ENCODE assay signal across 8 mouse cellular contexts in genomic region chr6:92521526-92522075, GRCm38 (mm10).
DNase-seq lines count a peak whose midpoint lies in the region; ATAC-seq lines count a peak whose summit lies in the region.

No protein-coding gene starts in this region.

- ATAC-seq in CD4-positive, CD25-positive, alpha-beta regulatory T cell, adult 4 months, result no peak

- peak; percentile 23 to 54 for DNase-seq in heart, adult 9 months (ENCODE audit: low spot score in 2 of 2)
- DNase-seq in heart, adult 8-10 months (ENCODE audit: low spot score), result no peak
- DNase-seq in adrenal gland, postnatal 10 days, result peak; percentile 78
- peak; percentile 79 to 92 for DNase-seq in frontal cortex, adult 2 months (ENCODE audit: extremely low spot score in 1 of 2, low spot score in 1 of 2)
- peak; percentile 87 for DNase-seq in layer of hippocampus, adult 11-12 months (ENCODE audit: low spot score)
- peak; percentile 65 for DNase-seq in lung, postnatal 36 days
- DNase-seq in embryo, embryonic 10.5 days (ENCODE audit: low spot score), result no peak

Comparison
In these comparisons a context has a peak if more than half of its experiments do, and no peak if none do; other contexts are left out.
1. DNase-seq: peak in heart, adult 9 months (2 of 2), adrenal gland, postnatal 10 days (single experiment), frontal cortex, adult 2 months (2 of 2), layer of hippocampus, adult 11-12 months (single experiment) and lung, postnatal 36 days (single experiment); none in heart, adult 8-10 months (single experiment) and embryo, embryonic 10.5 days (single experiment).